Mouse (Mus musculus) liver, postnatal 0 days (tissue): ENCODE results near the gene St7.

Experiments used
- CTCF ChIP-seq: sonication (generic); IDR thresholded peaks from 2 replicates; pipeline ENCODE4 v1.5.1; 2016; ENCODE audit warnings: antibody characterized with exemption, low read depth
- EP300 ChIP-seq: IDR thresholded peaks from 2 replicates; pipeline ENCODE4 v1.6.1; 2016; ENCODE audit warnings: antibody characterized with exemption, low read depth, mild to moderate bottlenecking

- TF ChIP-seq CTCF (no peak), EP300 (no peak)
Observed at GRCm38 (mm10) chr6:17871831-17872372, 179.2 kb downstream of the St7 start.
